Mouse (Mus musculus) hindbrain, embryonic 12.5 days (tissue): ENCODE results near the gene Necap2. TPM values are rescaled to one million over a fixed set of nuclear protein-coding genes. Genes with fewer than 3 reads are reported as not detected.

ENCODE experiments used
- ATAC-seq: fragments of 200-750 bp; cut with Nextera tagmentation; 2 replicates; pipeline ENCODE4 v1.8.0; 2017; ENCODE audit warnings: moderate TSS enrichment; ENCODE audit not compliant: low FRiP score
- H3K27ac ChIP-seq: fragments of 300-500 bp; sonication (generic); 2 replicates; pipeline ENCODE4 v1.5.1; 2016; ENCODE audit warnings: mild to moderate bottlenecking
- H3K27me3 ChIP-seq: fragments of 300-500 bp; sonication (generic); 2 replicates; pipeline ENCODE4 v1.6.1; 2016; ENCODE audit warnings: mild to moderate bottlenecking
- H3K36me3 ChIP-seq: fragments of 300-500 bp; sonication (generic); 2 replicates; pipeline ENCODE4 v1.6.1; 2016; ENCODE audit warnings: mild to moderate bottlenecking
- H3K4me1 ChIP-seq: fragments of 300-500 bp; sonication (generic); 2 replicates; pipeline ENCODE4 v1.6.1; 2016
- H3K4me2 ChIP-seq: fragments of 300-500 bp; sonication (generic); replicated peaks from 2 replicates; pipeline ENCODE4 v1.6.1; 2016; ENCODE audit warnings: mild to moderate bottlenecking
- H3K4me3 ChIP-seq: fragments of 300-500 bp; sonication (generic); 2 replicates; pipeline ENCODE4 v1.5.1; 2016; ENCODE audit warnings: mild to moderate bottlenecking
- H3K9ac ChIP-seq: fragments of 300-500 bp; sonication (generic); 2 replicates; pipeline ENCODE4 v1.6.1; 2016; ENCODE audit warnings: mild to moderate bottlenecking, moderate library complexity
- H3K9me3 ChIP-seq: fragments of 300-500 bp; sonication (generic); replicated peaks from 2 replicates; pipeline ENCODE4 v1.6.1; 2016; ENCODE audit warnings: mild to moderate bottlenecking
- WGBS: fragments of 180-500 bp; shearing (Covaris S2); methylation state at CpG from one replicate; pipeline ENCODE4 v1.1.7; 2016; 5-methylcytosine and 5-hydroxymethylcytosine counted together
- polyA plus RNA-seq: library from polyadenylated mRNA; unstranded; fragments of >200 nt; fragmentation: Nextera tagmentation; extraction: Ambion mirVana; gene quantifications from 2 replicates; pipeline ENCODE4 v1.2.1, GENCODE M21; 2016

Necap2 gene
- polyA plus RNA-seq, 1 experiment from 2014 or later, result 57.6 TPM

GRCm38 (mm10) chr4:141099956-141100355 lies 21.8 kb upstream of the Necap2 start:
- WGBS, result 73% methylated on average over 5 of the region's 5 CpGs
- no peak overlapping the region for H3K9ac ChIP-seq
- H3K4me3 ChIP-seq, result no peak overlapping the region
- peaks cover 3% of the 10 kb centered on the region; the same call in 1 of the 2 replicates for H3K4me1 ChIP-seq
- no peak overlapping the region for H3K4me2 ChIP-seq
- H3K9me3 ChIP-seq, result no peaks in the 10 kb centered on the region
- H3K27ac ChIP-seq, result no peak overlapping the region
- no peak for ATAC-seq
- H3K36me3 ChIP-seq, result no peaks in the 10 kb centered on the region
- no peaks in the 10 kb centered on the region for H3K27me3 ChIP-seq

GRCm38 (mm10) chr4:141098935-141099334 lies 20.8 kb upstream of the Necap2 start:
- ATAC-seq, result no peak
- Histone ChIP-seq H3K9ac (no peak overlapping the region), H3K9me3 (no peaks in the 10 kb centered on the region), H3K4me2 (no peak overlapping the region), H3K36me3 (no peaks in the 10 kb centered on the region), H3K4me1 (peaks cover 3% of the 10 kb centered on the region; the same call in 1 of the 2 replicates), H3K27ac (no peak overlapping the region), H3K4me3 (no peak overlapping the region), H3K27me3 (no peaks in the 10 kb centered on the region)
- 87% methylated on average over 4 of the region's 4 CpGs for WGBS

- Histone ChIP-seq H3K4me1 (peaks cover 3% of the 10 kb centered on the region; the same call in 1 of the 2 replicates), H3K9me3 (no peaks in the 10 kb centered on the region), H3K9ac (no peak overlapping the region), H3K4me3 (no peak overlapping the region), H3K27ac (no peak overlapping the region), H3K36me3 (no peaks in the 10 kb centered on the region), H3K27me3 (no peaks in the 10 kb centered on the region), H3K4me2 (no peak overlapping the region)
- no peak for ATAC-seq
- WGBS, result 14% methylated on average over 9 of the region's 9 CpGs
These were observed 18.6 kb upstream of the Necap2 start for GRCm38 (mm10) chr4:141096710-141097109.

- Histone ChIP-seq H3K4me3 (no peak overlapping the region), H3K4me1 (peaks cover 3% of the 10 kb centered on the region; the same call in 1 of the 2 replicates), H3K27me3 (0 out of 2 replicates have a peak, but pooled peaks cover 2% of the 10 kb centered on the region), H3K27ac (no peak overlapping the region), H3K36me3 (no peaks in the 10 kb centered on the region), H3K9ac (no peak overlapping the region), H3K4me2 (no peak overlapping the region), H3K9me3 (no peaks in the 10 kb centered on the region)
- 84% methylated on average over 10 of the region's 10 CpGs for WGBS
- no peak for ATAC-seq
These were observed 16.9 kb upstream of the Necap2 start for GRCm38 (mm10) chr4:141095016-141095415.

GRCm38 (mm10) chr4:141088714-141089113 lies 10.6 kb upstream of the Necap2 start:
- H3K4me2 ChIP-seq, result no peak overlapping the region
- no peak overlapping the region for H3K9ac ChIP-seq
- 73% methylated on average over 9 of the region's 9 CpGs for WGBS
- no peak overlapping the region for H3K4me3 ChIP-seq
- no peaks in the 10 kb centered on the region for H3K4me1 ChIP-seq
- no peak overlapping the region for H3K27ac ChIP-seq
- ATAC-seq, result no peak
- H3K27me3 ChIP-seq, result 0 out of 2 replicates have a peak, but pooled peaks cover 2% of the 10 kb centered on the region
- no peaks in the 10 kb centered on the region for H3K36me3 ChIP-seq
- no peaks in the 10 kb centered on the region for H3K9me3 ChIP-seq

- no peak for ATAC-seq
- H3K9ac ChIP-seq, result no peak within 1 kb of the TSS
- no peak within 1 kb of the TSS for H3K27ac ChIP-seq
- H3K4me1 ChIP-seq, result no peaks in the 10 kb centered on the region
- H3K36me3 ChIP-seq, result no peaks in the 10 kb centered on the region
- H3K27me3 ChIP-seq, result 0 out of 2 replicates have a peak, but pooled peaks cover 2% of the 10 kb centered on the region
- 74% methylated on average over 6 of the region's 6 CpGs for WGBS
- no peaks in the 10 kb centered on the region for H3K9me3 ChIP-seq
- no peak within 1 kb of the TSS for H3K4me2 ChIP-seq
- no peak within 1 kb of the TSS for H3K4me3 ChIP-seq
These were observed 9.9 kb upstream of the Necap2 start, which contains the start of gene Spata21 for GRCm38 (mm10) chr4:141088033-141088432. TSS of gene Spata21 (plus strand) at chr4:141088333.

GRCm38 (mm10) chr4:141086862-141087261 lies 8.7 kb upstream of the Necap2 start:
- H3K9ac ChIP-seq, result no peak overlapping the region
- H3K27me3 ChIP-seq, result 0 out of 2 replicates have a peak, but pooled peaks cover 2% of the 10 kb centered on the region
- H3K36me3 ChIP-seq, result no peaks in the 10 kb centered on the region
- no peak overlapping the region for H3K4me2 ChIP-seq
- H3K4me1 ChIP-seq, result no peaks in the 10 kb centered on the region
- H3K4me3 ChIP-seq, result no peak overlapping the region
- no peak for ATAC-seq
- no peak overlapping the region for H3K27ac ChIP-seq
- WGBS, result 83% methylated on average over 10 of the region's 10 CpGs
- H3K9me3 ChIP-seq, result no peaks in the 10 kb centered on the region

GRCm38 (mm10) chr4:141078510-141079137 lies 467 bp upstream of the Necap2 start:
- H3K36me3 ChIP-seq, result peaks cover 10% of the 10 kb centered on the region; the same call in 1 of the 2 replicates
- 75% methylated on average over 18 of the region's 18 CpGs for WGBS
- no peak overlapping the region for H3K27ac ChIP-seq
- no peak overlapping the region for H3K9ac ChIP-seq
- peaks cover 16% of the 10 kb centered on the region for H3K4me1 ChIP-seq
- H3K4me3 ChIP-seq, result peak overlapping the region; percentile 83; the same call in 1 of the 2 replicates
- ATAC-seq, result 0 out of 2 replicates have a peak, but pooled peaks have one; percentile 20
- H3K9me3 ChIP-seq, result no peaks in the 10 kb centered on the region
- no peaks in the 10 kb centered on the region for H3K27me3 ChIP-seq
- H3K4me2 ChIP-seq, result no peak overlapping the region

GRCm38 (mm10) chr4:141076761-141077506 lies 1.2 kb downstream of the Necap2 start:
- peak overlapping the region; percentile 92 for H3K9ac ChIP-seq
- no peak overlapping the region for H3K27ac ChIP-seq
- no peak for ATAC-seq
- H3K4me3 ChIP-seq, result peak overlapping the region; percentile 83
- peaks cover 16% of the 10 kb centered on the region for H3K4me1 ChIP-seq
- H3K36me3 ChIP-seq, result peaks cover 26% of the 10 kb centered on the region
- H3K4me2 ChIP-seq, result peak overlapping the region; percentile 96
- H3K27me3 ChIP-seq, result no peaks in the 10 kb centered on the region
- H3K9me3 ChIP-seq, result no peaks in the 10 kb centered on the region
- 83% methylated on average over 17 of the region's 17 CpGs for WGBS

GRCm38 (mm10) chr4:141074109-141074508 lies 4.0 kb downstream of the Necap2 start:
- peaks cover 53% of the 10 kb centered on the region for H3K36me3 ChIP-seq

GRCm38 (mm10) chr4:141073661-141074060 lies 4.5 kb downstream of the Necap2 start:
- Histone ChIP-seq H3K4me1 (peaks cover 16% of the 10 kb centered on the region), H3K9ac (no peak overlapping the region), H3K27me3 (no peaks in the 10 kb centered on the region), H3K4me3 (no peak overlapping the region), H3K4me2 (no peak overlapping the region), H3K9me3 (no peaks in the 10 kb centered on the region), H3K27ac (no peak overlapping the region), H3K36me3 (peaks cover 57% of the 10 kb centered on the region)
- no peak for ATAC-seq
- WGBS, result 98% methylated on average over 9 of the region's 9 CpGs

More at GRCm38 (mm10) chr4:141074109-141074508, 4.0 kb downstream of the Necap2 start:
- no peak overlapping the region for H3K9ac ChIP-seq
- H3K9me3 ChIP-seq, result no peaks in the 10 kb centered on the region
- no peak for ATAC-seq
- no peaks in the 10 kb centered on the region for H3K27me3 ChIP-seq
- H3K27ac ChIP-seq, result no peak overlapping the region
- peaks cover 16% of the 10 kb centered on the region for H3K4me1 ChIP-seq
- WGBS, result 96% methylated on average over 4 of the region's 4 CpGs
- no peak overlapping the region for H3K4me3 ChIP-seq
- H3K4me2 ChIP-seq, result no peak overlapping the region

- H3K27me3 ChIP-seq, result no peaks in the 10 kb centered on the region
- H3K36me3 ChIP-seq, result peaks cover 69% of the 10 kb centered on the region
- no peak for ATAC-seq
- no peak overlapping the region for H3K4me2 ChIP-seq
- H3K9me3 ChIP-seq, result no peaks in the 10 kb centered on the region
- peaks cover 15% of the 10 kb centered on the region for H3K4me1 ChIP-seq
- 93% methylated on average over 11 of the region's 11 CpGs for WGBS
- no peak overlapping the region for H3K4me3 ChIP-seq
- H3K9ac ChIP-seq, result no peak overlapping the region
- no peak overlapping the region for H3K27ac ChIP-seq
These were observed 5.7 kb downstream of the Necap2 start for GRCm38 (mm10) chr4:141072502-141072901.
